Mouse (Mus musculus) intestine, embryonic 15.5 days (tissue): Measurements from ENCODE around the gene 4933415A04Rik. TPM values are rescaled to one million over a fixed set of nuclear protein-coding genes. Genes with fewer than 3 reads are reported as not detected.

Experiments
- ATAC-seq: fragments of 200-750 bp; cut with Nextera tagmentation; 2 replicates; pipeline ENCODE4 v1.8.0; 2017; ENCODE audit warnings: moderate TSS enrichment, moderate library complexity
- H3K27ac ChIP-seq: fragments of 300-500 bp; sonication (generic); 2 replicates; pipeline ENCODE4 v1.5.1; 2015; ENCODE audit warnings: mild to moderate bottlenecking, inconsistent platforms
- H3K27me3 ChIP-seq: fragments of 300-500 bp; sonication (generic); replicated peaks from 2 replicates; pipeline ENCODE4 v1.6.1; 2015; ENCODE audit warnings: inconsistent platforms
- H3K36me3 ChIP-seq: fragments of 300-500 bp; sonication (generic); 2 replicates; pipeline ENCODE4 v1.6.1; 2015; ENCODE audit warnings: inconsistent platforms
- H3K4me1 ChIP-seq: fragments of 300-500 bp; sonication (generic); replicated peaks from 2 replicates; pipeline ENCODE4 v1.6.1; 2015; ENCODE audit warnings: inconsistent platforms
- H3K4me2 ChIP-seq: fragments of 300-500 bp; sonication (generic); replicated peaks from 2 replicates; pipeline ENCODE4 v1.6.1; 2015; ENCODE audit warnings: mild to moderate bottlenecking, inconsistent platforms
- H3K4me3 ChIP-seq: fragments of 300-500 bp; sonication (generic); replicated peaks from 2 replicates; pipeline ENCODE4 v1.5.1; 2015; ENCODE audit warnings: inconsistent platforms
- H3K9ac ChIP-seq: fragments of 300-500 bp; sonication (generic); 2 replicates; pipeline ENCODE4 v1.6.1; 2015; ENCODE audit warnings: inconsistent platforms
- H3K9me3 ChIP-seq: fragments of 300-500 bp; sonication (generic); 2 replicates; pipeline ENCODE4 v1.6.1; 2016; ENCODE audit warnings: inconsistent platforms
- WGBS: fragments of 180-500 bp; shearing (Covaris S2); methylation state at CpG from one replicate; pipeline ENCODE4 v1.1.7; 2015; 5-methylcytosine and 5-hydroxymethylcytosine counted together
- polyA plus RNA-seq: library from polyadenylated mRNA; unstranded; fragments of >200 nt; fragmentation: Nextera tagmentation; extraction: Ambion mirVana; gene quantifications from 2 replicates; pipeline ENCODE4 v1.2.1, GENCODE M21; 2015

4933415A04Rik gene
- 4.4 and 5.4 TPM in 2 replicates for polyA plus RNA-seq

- 0 out of 2 replicates have a peak, but pooled peaks have one; percentile 51 for ATAC-seq
- 71% methylated on average over 7 of the region's 7 CpGs for WGBS
- H3K27ac ChIP-seq: no peak within 1 kb of the TSS
Observed at GRCm38 (mm10) chr11:43586324-43587090, at the start of gene 4933415A04Rik. Gene 4933415A04Rik, plus strand, starts transcription at chr11:43587040.

GRCm38 (mm10) chr11:43537074-43537473, 49.8 kb upstream of the 4933415A04Rik start:
- Histone ChIP-seq H3K4me3 (no peak overlapping the region), H3K27ac (no peak overlapping the region), H3K4me2 (no peak overlapping the region), H3K36me3 (peaks cover 3% of the 10 kb centered on the region; the same call in 1 of the 2 replicates), H3K27me3 (no peaks in the 10 kb centered on the region), H3K9ac (no peak overlapping the region), H3K4me1 (0 out of 2 replicates have a peak, but pooled peaks cover 2% of the 10 kb centered on the region), H3K9me3 (no peaks in the 10 kb centered on the region)
- ATAC-seq: no peak
- 93% methylated on average over 6 of the region's 6 CpGs for WGBS

More at GRCm38 (mm10) chr11:43586324-43587090, at the start of gene 4933415A04Rik:
- no peak within 1 kb of the TSS for H3K9ac ChIP-seq
- no peaks in the 10 kb centered on the region for H3K27me3 ChIP-seq
- no peak within 1 kb of the TSS for H3K4me2 ChIP-seq
- H3K4me3 ChIP-seq: no peak within 1 kb of the TSS
- no peaks in the 10 kb centered on the region for H3K9me3 ChIP-seq
- peaks cover 15% of the 10 kb centered on the region for H3K36me3 ChIP-seq
- no peaks in the 10 kb centered on the region for H3K4me1 ChIP-seq

- peak; percentile 69 for ATAC-seq
- no peak overlapping the region for H3K27ac ChIP-seq
- H3K4me1 ChIP-seq: 0 out of 2 replicates have a peak, but pooled peaks cover 2% of the 10 kb centered on the region
- no peaks in the 10 kb centered on the region for H3K9me3 ChIP-seq
- no peak overlapping the region for H3K9ac ChIP-seq
- no peak overlapping the region for H3K4me3 ChIP-seq
- H3K27me3 ChIP-seq: no peaks in the 10 kb centered on the region
- H3K36me3 ChIP-seq: peaks cover 3% of the 10 kb centered on the region; the same call in 1 of the 2 replicates
- WGBS: 33% methylated on average over 6 of the region's 6 CpGs
- H3K4me2 ChIP-seq: no peak overlapping the region
Observed at GRCm38 (mm10) chr11:43539863-43540262, 47.0 kb upstream of the 4933415A04Rik start.

- Histone ChIP-seq H3K36me3 (no peaks in the 10 kb centered on the region), H3K4me2 (no peak overlapping the region), H3K9ac (no peak overlapping the region), H3K27me3 (no peaks in the 10 kb centered on the region), H3K9me3 (no peaks in the 10 kb centered on the region), H3K4me3 (no peak overlapping the region), H3K27ac (no peak overlapping the region), H3K4me1 (peaks cover 21% of the 10 kb centered on the region)
- 89% methylated on average over 15 of the region's 15 CpGs for WGBS
- no peak for ATAC-seq
Observed at GRCm38 (mm10) chr11:43543711-43544466, 43.0 kb upstream of the 4933415A04Rik start.

- H3K4me1 ChIP-seq: peaks cover 29% of the 10 kb centered on the region
- no peaks in the 10 kb centered on the region for H3K36me3 ChIP-seq
- no peak overlapping the region for H3K9ac ChIP-seq
- H3K9me3 ChIP-seq: no peaks in the 10 kb centered on the region
- 82% methylated on average over 7 of the region's 7 CpGs for WGBS
- no peak overlapping the region for H3K4me3 ChIP-seq
- no peak for ATAC-seq
- H3K4me2 ChIP-seq: no peak overlapping the region
- no peak overlapping the region for H3K27ac ChIP-seq
- H3K27me3 ChIP-seq: no peaks in the 10 kb centered on the region
Observed at GRCm38 (mm10) chr11:43544819-43545218, 42.0 kb upstream of the 4933415A04Rik start.

- Histone ChIP-seq H3K9me3 (no peaks in the 10 kb centered on the region), H3K27me3 (no peaks in the 10 kb centered on the region), H3K4me2 (no peak overlapping the region), H3K36me3 (no peaks in the 10 kb centered on the region), H3K27ac (no peak overlapping the region), H3K4me1 (peaks cover 35% of the 10 kb centered on the region), H3K4me3 (no peak overlapping the region), H3K9ac (no peak overlapping the region)
- WGBS: 57% methylated on average over 16 of the region's 16 CpGs
- ATAC-seq: no peak
Observed at GRCm38 (mm10) chr11:43545873-43546475, 40.9 kb upstream of the 4933415A04Rik start.

- Histone ChIP-seq H3K4me2 (no peak overlapping the region), H3K4me1 (peaks cover 39% of the 10 kb centered on the region), H3K9me3 (no peaks in the 10 kb centered on the region), H3K36me3 (no peaks in the 10 kb centered on the region), H3K27me3 (no peaks in the 10 kb centered on the region), H3K9ac (no peak overlapping the region), H3K4me3 (no peak overlapping the region), H3K27ac (no peak overlapping the region)
- ATAC-seq: no peak
- 83% methylated on average over 4 of the region's 4 CpGs for WGBS
Observed at GRCm38 (mm10) chr11:43546678-43547077, 40.2 kb upstream of the 4933415A04Rik start.

GRCm38 (mm10) chr11:43548148-43548547, 38.7 kb upstream of the 4933415A04Rik start:
- Histone ChIP-seq H3K4me1 (peaks cover 45% of the 10 kb centered on the region), H3K4me2 (peak overlapping the region; percentile 24)

GRCm38 (mm10) chr11:43548657-43549435, 38.0 kb upstream of the 4933415A04Rik start:
- peak overlapping the region; percentile 85 for H3K27ac ChIP-seq
- no peak overlapping the region for H3K4me3 ChIP-seq
- H3K36me3 ChIP-seq: no peaks in the 10 kb centered on the region
- no peaks in the 10 kb centered on the region for H3K27me3 ChIP-seq
- no peaks in the 10 kb centered on the region for H3K9me3 ChIP-seq
- peaks cover 45% of the 10 kb centered on the region for H3K4me1 ChIP-seq
- H3K4me2 ChIP-seq: peak overlapping the region; percentile 24
- 43% methylated on average over 12 of the region's 12 CpGs for WGBS
- H3K9ac ChIP-seq: peak overlapping the region; percentile 5; the same call in 1 of the 2 replicates
- ATAC-seq: peak; percentile 80

More at GRCm38 (mm10) chr11:43548148-43548547, 38.7 kb upstream of the 4933415A04Rik start:
- WGBS: 22% methylated on average over 7 of the region's 7 CpGs
- H3K27me3 ChIP-seq: no peaks in the 10 kb centered on the region
- ATAC-seq: peak; percentile 14; the same call in 1 of the 2 replicates
- H3K9me3 ChIP-seq: no peaks in the 10 kb centered on the region
- H3K9ac ChIP-seq: peak overlapping the region; percentile 5; the same call in 1 of the 2 replicates
- no peaks in the 10 kb centered on the region for H3K36me3 ChIP-seq
- no peak overlapping the region for H3K4me3 ChIP-seq
- H3K27ac ChIP-seq: peak overlapping the region; percentile 85

- H3K4me3 ChIP-seq: no peak overlapping the region
- H3K4me2 ChIP-seq: 0 out of 2 replicates have a peak overlapping the region, but pooled peaks have one; percentile 0
- no peaks in the 10 kb centered on the region for H3K36me3 ChIP-seq
- ATAC-seq: peak; percentile 46
- no peak overlapping the region for H3K9ac ChIP-seq
- peak overlapping the region; percentile 79 for H3K27ac ChIP-seq
- H3K4me1 ChIP-seq: peaks cover 45% of the 10 kb centered on the region
- WGBS: 29% methylated on average over 11 of the region's 11 CpGs
- no peaks in the 10 kb centered on the region for H3K27me3 ChIP-seq
- H3K9me3 ChIP-seq: no peaks in the 10 kb centered on the region
Observed at GRCm38 (mm10) chr11:43549701-43550100, 37.1 kb upstream of the 4933415A04Rik start.

GRCm38 (mm10) chr11:43551756-43552155, 35.1 kb upstream of the 4933415A04Rik start:
- peak; percentile 81 for ATAC-seq
- WGBS: 65% methylated on average over 3 of the region's 3 CpGs
- Histone ChIP-seq H3K36me3 (peaks cover 3% of the 10 kb centered on the region; the same call in 1 of the 2 replicates), H3K9ac (no peak overlapping the region), H3K4me2 (no peak overlapping the region), H3K9me3 (no peaks in the 10 kb centered on the region), H3K4me1 (peaks cover 38% of the 10 kb centered on the region), H3K4me3 (no peak overlapping the region), H3K27me3 (no peaks in the 10 kb centered on the region), H3K27ac (peak overlapping the region; percentile 77)
